Mouse (Mus musculus) urinary bladder, postnatal 25 days (tissue): ENCODE results near the gene Foxa3.
"Not testable (repeated sequence)": the region's sequence is repeated elsewhere in the genome, so short reads cannot be mapped to it uniquely, and the experiment has no call there.

Experiments
- DNase-seq: peaks from one replicate; pipeline ENCODE4 v3.0.0; 2022; ENCODE audit warnings: low spot score

Foxa3 gene

GRCm38 (mm10) chr7:19023357-19023814 is at the start of gene Foxa3:
Gene Foxa3 (minus strand): TSS chr7:19023538.
- peak; percentile 33 for DNase-seq

DNA sequence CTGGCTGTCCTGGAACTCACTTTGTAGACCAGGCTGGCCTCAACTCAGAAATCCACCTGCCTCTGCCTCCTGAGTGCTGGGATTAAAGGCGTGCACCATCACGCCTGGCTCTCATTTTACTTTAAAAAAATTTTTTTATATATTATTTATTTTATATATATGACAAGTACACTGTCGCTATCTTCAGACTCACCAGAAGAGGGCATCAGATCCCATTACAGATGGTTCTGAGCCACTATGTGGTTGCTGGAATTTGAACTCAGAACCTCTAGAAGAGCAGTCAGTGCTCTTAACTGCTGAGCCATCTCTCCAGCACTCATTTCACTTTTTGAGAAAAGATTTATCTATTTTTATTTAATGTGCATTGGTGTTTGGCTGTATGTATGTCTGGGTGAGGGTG is 47.7 kb upstream of the Foxa3 start:
- DNase-seq = not testable (repeated sequence)

- no peak for DNase-seq
Measured at GRCm38 (mm10) chr7:19069500-19069899, 46.2 kb upstream of the Foxa3 start.

DNA sequence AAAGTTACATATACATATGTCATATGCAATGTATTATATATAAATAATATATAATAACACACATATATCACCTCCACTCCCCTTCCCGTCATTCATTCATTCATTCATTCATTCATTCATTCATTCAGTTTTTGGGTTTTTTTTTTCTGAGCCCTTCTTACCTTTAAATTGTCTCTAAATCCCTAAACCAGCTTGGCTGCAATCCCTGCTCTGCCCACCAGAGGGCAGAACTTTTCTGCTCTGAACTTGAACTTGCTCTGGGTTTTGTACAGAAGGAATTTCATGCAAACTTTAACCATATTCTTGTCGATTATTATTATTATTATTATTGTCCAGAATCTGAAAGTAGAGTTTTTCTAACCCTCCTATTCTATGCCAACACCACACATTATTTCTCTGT is 45.4 kb upstream of the Foxa3 start:
- DNase-seq = peak; percentile 69

- no peak for DNase-seq
Measured at GRCm38 (mm10) chr7:19067935-19068334, 44.6 kb upstream of the Foxa3 start.

- no peak for DNase-seq
Measured at GRCm38 (mm10) chr7:19067063-19067462, 43.7 kb upstream of the Foxa3 start.

- DNase-seq = no peak
Measured at GRCm38 (mm10) chr7:19065896-19066295, 42.6 kb upstream of the Foxa3 start.

GRCm38 (mm10) chr7:19057405-19057804 is 34.1 kb upstream of the Foxa3 start:
- DNase-seq = no peak

DNA sequence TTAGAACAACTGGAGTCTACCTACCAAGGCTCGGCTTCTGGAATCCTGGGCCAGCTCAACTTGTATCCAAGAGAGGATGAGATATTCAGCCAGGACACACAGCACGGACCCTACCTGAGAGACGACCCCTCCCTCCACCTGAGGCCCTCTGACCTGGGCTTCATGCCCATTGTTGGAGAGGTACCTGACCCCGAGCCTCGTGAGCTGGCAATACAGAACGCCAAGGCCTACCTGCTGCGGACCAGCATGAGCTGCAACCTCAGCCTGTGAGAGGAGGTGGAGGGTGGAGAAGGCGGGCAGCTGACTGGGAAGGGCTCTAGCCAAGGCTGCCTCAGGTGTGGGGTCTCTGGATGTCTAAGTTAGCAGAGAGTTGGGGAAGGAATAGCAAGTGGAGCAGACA is 31.8 kb upstream of the Foxa3 start:
- DNase-seq = no peak

DNA sequence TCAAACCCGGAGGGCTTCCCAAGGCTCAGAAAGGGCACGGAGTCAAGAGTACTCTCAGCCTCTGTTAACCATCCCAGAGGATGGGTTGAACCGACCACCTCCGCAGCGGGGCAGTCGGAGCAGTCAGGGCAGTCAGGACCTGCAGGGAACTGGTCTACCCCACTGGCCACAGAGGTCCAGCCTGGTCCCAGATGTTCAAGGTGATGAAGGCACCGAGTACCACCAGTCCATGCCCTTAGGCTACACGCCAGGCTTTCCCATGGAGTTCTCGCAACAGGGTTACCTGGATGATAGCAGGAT is 31.4 kb upstream of the Foxa3 start:
- no peak for DNase-seq

DNA sequence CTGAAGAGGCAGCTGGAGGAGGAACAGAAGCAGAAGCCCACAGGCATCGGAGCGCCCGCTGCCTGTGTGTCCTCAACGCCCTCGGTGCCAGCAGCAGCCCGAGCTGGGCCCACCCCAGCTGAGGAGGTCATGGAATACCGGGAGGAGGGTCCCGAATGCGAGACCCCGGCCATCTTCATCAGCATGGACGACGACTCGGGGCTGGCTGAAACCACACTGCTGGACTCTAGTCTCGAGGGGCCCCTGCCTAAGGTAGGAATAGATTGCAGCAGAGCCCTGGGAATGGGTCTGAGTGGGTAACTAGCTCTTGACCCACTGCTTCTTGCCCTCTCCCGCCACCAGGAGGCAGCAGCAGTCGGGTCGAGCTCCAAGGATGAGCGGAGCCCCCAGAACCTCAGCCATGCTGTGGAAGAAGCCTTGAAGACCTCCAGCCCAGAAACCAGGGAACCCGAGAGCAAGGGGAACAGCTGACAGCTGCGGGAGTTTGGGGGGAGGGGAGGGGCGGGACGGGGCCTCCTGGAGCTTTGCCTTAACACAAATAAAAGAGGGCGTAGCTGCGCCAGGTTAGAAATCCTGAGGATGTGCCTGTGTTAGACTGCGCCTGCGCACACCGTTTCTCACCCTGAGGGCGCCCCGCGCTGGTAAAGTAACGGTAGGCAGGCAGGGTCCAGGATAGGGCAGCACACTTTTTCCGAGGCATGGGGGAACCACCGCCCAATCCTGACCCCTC is 30.9 kb upstream of the Foxa3 start, which contains the start of gene Rsph6a:
Gene Rsph6a, plus strand, starts transcription at position 644 of the 730 bp plus-strand sequence.
- DNase-seq = no peak

DNA sequence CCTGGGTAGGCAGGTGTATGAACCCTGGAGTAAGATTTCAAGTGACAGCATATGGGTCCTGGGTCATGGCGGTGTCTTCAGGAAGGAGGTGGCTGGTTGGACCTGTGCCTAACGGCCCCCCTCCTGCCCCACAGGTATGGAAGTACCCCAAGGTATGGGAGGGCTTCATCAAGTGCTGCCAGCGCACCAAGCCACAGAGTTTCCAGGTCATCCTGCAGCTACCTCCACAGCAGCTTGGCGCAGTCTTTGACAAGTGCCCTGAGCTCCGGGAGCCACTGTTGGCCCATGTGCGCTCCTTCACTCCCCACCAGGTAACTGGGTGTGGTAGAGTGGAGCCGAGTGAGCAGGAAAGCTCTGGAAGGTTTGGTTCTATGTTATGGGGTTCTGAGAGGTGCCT is 29.8 kb upstream of the Foxa3 start:
- DNase-seq = no peak

GRCm38 (mm10) chr7:19052345-19053135 is 29.2 kb upstream of the Foxa3 start:
- DNase-seq = no peak

GRCm38 (mm10) chr7:19051161-19051560 is 27.8 kb upstream of the Foxa3 start:
- DNase-seq = no peak

- no peak for DNase-seq
Measured at GRCm38 (mm10) chr7:19050172-19050571, 26.8 kb upstream of the Foxa3 start.

- no peak for DNase-seq
Measured at GRCm38 (mm10) chr7:19049252-19049651, 25.9 kb upstream of the Foxa3 start.

- DNase-seq = no peak
Measured at GRCm38 (mm10) chr7:19048006-19048527, 24.7 kb upstream of the Foxa3 start.

DNA sequence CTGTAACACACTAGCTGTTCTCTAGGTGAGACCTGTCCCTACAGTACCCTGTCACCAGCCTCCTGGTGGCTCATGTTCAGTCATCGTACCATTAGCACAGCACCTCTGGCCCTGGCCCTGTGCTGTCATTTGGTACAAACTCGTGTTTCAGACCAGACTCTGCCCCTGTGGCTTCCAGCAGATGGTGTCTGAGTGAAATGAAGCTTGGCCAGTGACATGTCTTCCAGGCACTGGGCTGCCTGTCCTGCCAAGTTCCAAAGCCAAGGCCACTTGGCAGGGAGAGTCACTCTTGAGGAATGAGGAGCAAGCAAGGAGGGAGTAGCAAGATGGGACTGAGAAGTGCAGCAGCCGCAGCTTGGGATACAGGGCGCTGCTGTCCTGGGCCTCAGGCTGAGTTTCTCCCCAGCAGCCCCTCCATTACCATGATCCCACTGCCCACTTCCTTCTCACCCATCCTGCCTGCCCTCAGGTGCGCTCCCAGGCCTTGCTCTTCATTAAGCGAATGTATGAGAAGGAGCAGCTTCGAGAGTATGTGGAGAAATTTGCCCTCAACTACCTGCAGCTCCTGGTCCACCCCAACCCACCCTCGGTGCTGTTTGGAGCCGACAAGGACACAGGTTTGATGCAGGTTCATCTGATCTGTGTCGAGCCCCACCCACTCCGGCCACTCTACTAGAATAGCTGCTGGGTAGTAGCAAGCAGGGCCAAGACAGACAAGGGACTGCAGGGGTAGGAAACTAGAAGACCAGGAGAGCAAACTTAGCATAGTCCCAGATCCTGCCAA is 23.1 kb upstream of the Foxa3 start:
- no peak for DNase-seq

- no peak for DNase-seq
Measured at GRCm38 (mm10) chr7:19044616-19045015, 21.3 kb upstream of the Foxa3 start.

GRCm38 (mm10) chr7:19031641-19032040 is 8.3 kb upstream of the Foxa3 start:
- DNase-seq = no peak

DNA sequence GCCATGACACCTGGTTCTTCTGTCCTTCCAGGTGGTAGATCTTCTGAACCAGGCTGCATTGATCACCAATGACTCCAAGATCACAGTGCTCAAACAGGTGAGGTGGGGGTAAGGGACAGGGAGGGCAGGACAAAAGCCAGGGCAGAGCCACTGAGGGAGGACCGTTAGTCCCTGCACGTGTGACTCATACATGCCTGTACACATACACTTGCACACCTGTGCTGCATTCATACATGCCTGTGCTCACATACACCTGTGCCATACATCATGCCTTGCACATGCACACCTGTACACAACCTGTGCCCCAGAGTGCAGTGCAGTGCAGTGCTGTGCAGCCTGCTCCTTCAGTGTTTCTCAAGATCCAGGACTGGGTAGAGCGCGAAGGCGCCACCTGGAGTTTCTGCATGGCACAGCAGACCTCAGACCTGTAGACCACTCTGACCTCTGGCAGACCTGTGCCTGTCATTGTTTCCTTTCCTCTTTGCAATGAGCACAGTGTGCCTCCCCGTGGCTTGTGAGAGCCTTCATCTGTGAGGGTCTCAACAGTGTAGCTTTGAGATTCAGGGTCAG is 5.8 kb upstream of the Foxa3 start:
- DNase-seq = peak; percentile 36

DNA sequence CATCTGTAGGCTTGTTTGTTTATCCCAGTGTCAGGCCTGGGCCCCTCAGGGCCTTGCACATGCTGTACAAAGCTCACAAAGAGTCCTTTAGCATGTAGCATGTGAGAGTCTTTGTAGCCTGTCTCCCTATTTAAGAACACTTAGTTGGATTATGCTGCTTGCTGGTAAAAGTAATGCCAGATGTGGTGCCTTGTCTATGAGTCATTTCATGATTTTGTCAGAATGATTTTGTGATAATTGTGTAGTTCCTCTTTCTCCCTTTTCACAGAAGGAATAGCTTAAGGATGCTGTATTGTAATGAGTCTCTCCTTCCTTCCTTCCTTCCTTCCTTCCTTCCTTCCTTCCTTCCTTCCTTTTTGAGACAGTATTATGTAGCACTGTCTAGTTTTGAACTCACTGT is 4.7 kb upstream of the Foxa3 start:
- no peak for DNase-seq
